Mouse (Mus musculus): ENCODE measurements around the gene Rsph10b.

DNA sequence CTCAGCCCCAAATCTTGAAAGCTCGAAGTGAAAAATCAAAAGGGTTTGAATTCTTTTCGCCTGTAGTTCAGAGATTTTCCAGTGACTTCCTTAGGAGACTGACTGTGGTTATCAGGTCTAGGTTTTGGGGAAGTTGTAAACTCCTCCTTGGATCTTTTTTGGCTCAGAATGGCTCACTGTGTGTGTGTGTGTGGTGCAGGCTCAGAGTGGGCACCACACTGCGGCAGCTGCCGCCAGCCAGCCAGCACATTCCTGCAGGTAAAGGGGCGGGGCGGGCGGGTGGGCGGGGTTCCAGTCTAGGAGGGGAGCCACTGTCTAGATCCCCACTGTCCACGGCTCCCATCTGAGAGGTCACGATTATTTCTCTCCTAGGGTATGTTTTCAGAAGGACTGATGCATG is 8.8 kb downstream of the Rsph10b start:
- no peak for TF ChIP-seq CTCF (IDR thresholded peaks at IDR 0.05; ENCODE audit: insufficient read depth, low read length)
- TF ChIP-seq POLR2A (IDR thresholded peaks at IDR 0.05; ENCODE audit: borderline replicate concordance, extremely low read depth, low read depth, low read length), result no peak

Data from lung, adult 2 months (tissue).